ENCODE assay signal across 8 mouse cellular contexts in the genomic region with DNA sequence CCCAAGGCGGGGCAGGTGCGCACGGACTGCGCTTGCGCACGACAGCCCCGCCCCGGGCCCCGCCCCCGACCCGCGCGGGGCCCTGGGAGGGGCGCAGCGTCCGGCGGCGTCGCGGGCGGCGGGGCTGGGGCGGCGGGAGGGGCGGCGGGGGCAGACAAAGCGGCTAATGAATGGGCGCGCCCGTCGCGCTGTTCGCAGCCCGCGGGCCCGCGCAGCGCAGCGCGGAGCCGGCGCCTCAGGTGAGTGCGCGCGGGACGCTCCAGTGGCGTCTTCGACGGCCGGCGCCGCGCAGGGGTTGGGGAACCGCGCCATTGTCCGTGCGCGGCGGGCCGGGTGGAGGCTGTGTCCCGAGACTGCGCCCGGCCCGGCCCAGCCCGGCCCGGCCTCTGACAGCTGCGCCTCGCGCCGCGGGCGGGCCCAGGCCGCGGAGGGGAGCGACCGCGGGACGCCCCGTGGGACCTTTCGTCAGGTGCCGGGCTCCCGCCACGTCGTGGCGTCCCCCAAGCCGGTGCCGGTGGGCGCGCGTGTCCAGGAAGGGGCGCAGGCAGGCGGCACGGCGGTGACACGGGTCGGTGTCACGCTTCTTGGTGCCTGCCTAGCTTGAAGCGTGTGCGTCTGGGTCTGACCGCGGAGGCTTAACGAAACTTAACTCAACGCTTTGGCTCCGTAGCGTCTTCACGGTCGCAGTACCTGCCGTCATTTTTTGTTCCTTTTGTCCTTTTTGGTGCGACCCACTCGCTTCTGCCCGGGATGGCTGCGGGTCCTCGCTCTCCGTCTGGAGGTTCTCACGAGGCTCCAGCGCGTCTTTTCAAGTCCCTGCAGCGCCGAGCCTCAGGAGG. TPM values are rescaled to one million over a fixed set of nuclear protein-coding genes. Genes with fewer than 3 reads are reported as not detected.
DNase-seq lines count a peak whose midpoint lies in the region; ATAC-seq and TF ChIP-seq lines count a peak whose summit lies in the region.

A gene (plus strand): TSS at position 97 of the 839 bp plus-strand sequence.

- H3K9me3 ChIP-seq in lung, postnatal 0 days (ENCODE audit: low read length) = no peaks in the 10 kb centered on the region

- peaks cover 10% of the 10 kb centered on the region; the same call in 1 of the 2 replicates for H3K4me1 ChIP-seq in lung, postnatal 0 days (ENCODE audit: insufficient read depth, low read depth, low read length)
- H3K4me1 ChIP-seq in olfactory bulb, adult 2 months (ENCODE audit: control insufficient read depth, insufficient read depth, low read length) = peaks cover 8% of the 10 kb centered on the region

- peak within 1 kb of the TSS; percentile 81 for H3K4me2 ChIP-seq in lung, postnatal 0 days (replicated peaks; ENCODE audit: low read depth, low read length)

- peak; percentile 57 for DNase-seq in urinary bladder, adult 2 months (ENCODE audit: low spot score)
- DNase-seq in urinary bladder, postnatal 4 days (ENCODE audit: low spot score in 2 of 2) = no peak
- DNase-seq in embryo, embryonic 9.5 days (ENCODE audit: extremely low spot score) = peak; percentile 72
- peak; percentile 27 for DNase-seq in heart, adult 8-10 months (ENCODE audit: low spot score)
- DNase-seq in kidney, postnatal 4 days = peak; percentile 61 to 70
- DNase-seq in lung, postnatal 0 days (ENCODE audit: low spot score) = peak; percentile 59
- peak; percentile 67 to 75 for DNase-seq in thymus, postnatal 36 days

- H3K9ac ChIP-seq in lung, postnatal 0 days (replicated peaks; ENCODE audit: low read depth) = peak within 1 kb of the TSS; percentile 63

- TF ChIP-seq EP300 in lung, postnatal 0 days (IDR thresholded peaks at IDR 0.05) = no peak

- no peaks in the 10 kb centered on the region for H3K27me3 ChIP-seq in lung, postnatal 0 days (replicated peaks; ENCODE audit: insufficient read depth, low read length)

- TF ChIP-seq CTCF in lung, postnatal 0 days (IDR thresholded peaks at IDR 0.05) = no peak
- no peak for TF ChIP-seq CTCF in olfactory bulb, adult 2 months (IDR thresholded peaks at IDR 0.05; ENCODE audit: insufficient read depth, low read depth, low read length)

- no peak for TF ChIP-seq POLR2A in olfactory bulb, adult 2 months (IDR thresholded peaks at IDR 0.05; ENCODE audit: insufficient read depth, low read depth, low read length)

- H3K36me3 ChIP-seq in lung, postnatal 0 days (ENCODE audit: insufficient read depth, low read length) = no peaks in the 10 kb centered on the region

- no peak; the same call in 1 of the 2 replicates for ATAC-seq in lung, postnatal 0 days

- WGBS in lung, postnatal 0 days = 2% methylated on average over 57 of the region's 119 CpGs
- under 1% methylated on average over 115 of the region's 119 CpGs for WGBS in olfactory bulb, adult 2 months

- H3K4me3 ChIP-seq in lung, postnatal 0 days (ENCODE audit: low read depth, low read length) = peak within 1 kb of the TSS; percentile 72
- H3K4me3 ChIP-seq in olfactory bulb, adult 2 months (ENCODE audit: insufficient read depth, low read depth, low read length) = peak within 1 kb of the TSS; percentile 83

- peak within 1 kb of the TSS; percentile 87 for H3K27ac ChIP-seq in lung, postnatal 0 days (ENCODE audit: low read length)
- H3K27ac ChIP-seq in olfactory bulb, adult 2 months (ENCODE audit: insufficient read depth, low read depth, low read length) = peak within 1 kb of the TSS; percentile 43

RNA-seq across cellular contexts. Expression of the gene that starts here (rescaled TPM):
- 3.2 and 4.1 TPM in 2 replicates for polyA plus RNA-seq in urinary bladder, adult 2 months (2012; rRNA removed)
- 10 to 100 TPM in 1 of 4 experiments, 1 to 10 TPM in 3; 6.6 to 11.4 (median 8.3) TPM for total RNA-seq in heart, adult 8-10 months (2022)
- polyA plus RNA-seq in lung, postnatal 0 days (2015; fragmentation: Nextera tagmentation; extraction: Ambion mirVana) = 4.7 and 4.8 TPM in 2 replicates
- polyA plus RNA-seq in olfactory bulb, adult 2 months (2012; ENCODE audit: insufficient read depth, insufficient read length, low replicate concordance, missing spikeins) = not detected in 2 replicates

Comparison
In these comparisons a context has a peak if more than half of its experiments do, and no peak if none do; other contexts are left out.
1. DNase-seq: peak in urinary bladder, adult 2 months (single experiment), embryo, embryonic 9.5 days (single experiment), heart, adult 8-10 months (single experiment), kidney, postnatal 4 days (2 of 2), lung, postnatal 0 days (single experiment) and thymus, postnatal 36 days (2 of 2); none in urinary bladder, postnatal 4 days (0 of 2).